Mouse (Mus musculus) frontal cortex, postnatal 25 days (tissue): Measurements from ENCODE around the gene Srsf10.

Experiments used
- DNase-seq, 2 experiments: peaks; one replicate each; pipeline ENCODE4 v3.0.0; 2022; ENCODE audit warnings: low spot score in 2 of 2

Srsf10 gene

DNA sequence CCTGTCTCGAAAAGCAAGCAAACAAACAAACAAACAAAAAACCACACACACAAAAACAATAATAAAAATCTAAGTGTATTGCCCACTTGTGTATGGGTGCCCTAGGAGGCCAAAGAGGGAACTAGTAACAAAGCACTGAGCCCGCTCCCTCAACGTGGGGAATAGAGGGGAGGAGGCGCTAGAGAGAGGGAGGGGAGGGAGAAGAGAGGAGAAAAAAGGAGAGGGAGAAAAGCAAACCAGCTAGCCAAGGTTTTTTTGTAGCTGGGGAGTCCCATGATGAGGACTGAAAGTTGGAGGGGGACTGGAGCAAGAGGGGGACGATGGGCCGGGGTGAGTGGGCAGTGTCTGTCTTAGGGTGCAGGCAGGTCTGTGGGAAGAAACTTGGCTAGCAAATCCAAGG is 467 bp upstream of the Srsf10 start:
- no peak for DNase-seq

GRCm38 (mm10) chr4:135856223-135857091 is 910 bp downstream of the Srsf10 start:
- DNase-seq, result peak in 1 of 2 experiments; percentile 36

DNA sequence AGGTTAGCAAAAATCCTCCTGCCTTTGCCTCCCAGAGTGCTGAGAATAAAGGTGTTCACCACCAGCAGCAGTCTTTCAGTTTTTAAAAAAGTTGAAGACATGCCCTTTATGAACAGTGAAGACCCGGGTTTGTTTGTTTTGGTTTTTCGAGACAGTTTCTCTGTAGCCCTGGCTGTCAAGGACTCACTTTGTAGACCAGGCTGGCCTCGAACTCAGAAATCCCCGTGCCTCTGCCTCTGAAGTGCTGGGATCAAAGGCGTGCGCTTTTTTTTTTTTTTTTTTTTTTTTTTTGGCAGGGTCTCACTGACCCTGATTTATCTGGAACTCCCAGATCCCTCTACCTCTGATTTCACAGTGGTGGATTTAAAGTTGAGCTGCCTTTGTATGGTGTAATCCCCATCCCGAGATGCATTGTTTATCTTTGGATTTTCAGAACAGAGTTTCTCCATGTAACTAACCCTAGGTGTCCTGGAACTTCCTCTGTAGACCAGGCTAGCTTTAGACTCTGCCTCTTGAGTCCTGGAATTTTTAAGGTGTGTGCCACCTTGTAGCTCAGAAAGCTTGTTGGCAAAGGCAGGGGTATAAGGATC is 2.1 kb downstream of the Srsf10 start:
- no peak for DNase-seq

DNA sequence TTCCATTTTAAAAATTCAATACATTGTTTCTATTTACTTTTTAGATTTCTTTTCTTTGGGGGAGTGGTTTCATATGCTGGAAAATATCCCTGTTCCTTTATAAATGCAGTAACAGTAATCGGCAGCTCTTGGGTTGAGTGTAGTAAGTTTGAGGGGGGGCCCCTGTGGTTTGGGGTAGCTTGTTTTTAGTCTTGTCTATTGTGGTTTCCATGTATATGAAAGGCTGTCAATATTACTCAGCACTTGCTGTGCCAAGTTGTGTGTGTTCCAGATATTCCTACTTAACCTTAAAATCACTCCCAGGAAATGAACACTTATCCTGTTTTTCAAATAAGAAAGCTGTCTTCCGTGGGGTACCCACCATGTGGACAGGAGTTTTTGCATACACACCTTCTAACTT is 13.4 kb downstream of the Srsf10 start:
- DNase-seq, result no peak

GRCm38 (mm10) chr4:135870227-135871023 is 14.9 kb downstream of the Srsf10 start:
- no peak for DNase-seq

GRCm38 (mm10) chr4:135872015-135872414 is 16.5 kb downstream of the Srsf10 start:
- no peak for DNase-seq

DNA sequence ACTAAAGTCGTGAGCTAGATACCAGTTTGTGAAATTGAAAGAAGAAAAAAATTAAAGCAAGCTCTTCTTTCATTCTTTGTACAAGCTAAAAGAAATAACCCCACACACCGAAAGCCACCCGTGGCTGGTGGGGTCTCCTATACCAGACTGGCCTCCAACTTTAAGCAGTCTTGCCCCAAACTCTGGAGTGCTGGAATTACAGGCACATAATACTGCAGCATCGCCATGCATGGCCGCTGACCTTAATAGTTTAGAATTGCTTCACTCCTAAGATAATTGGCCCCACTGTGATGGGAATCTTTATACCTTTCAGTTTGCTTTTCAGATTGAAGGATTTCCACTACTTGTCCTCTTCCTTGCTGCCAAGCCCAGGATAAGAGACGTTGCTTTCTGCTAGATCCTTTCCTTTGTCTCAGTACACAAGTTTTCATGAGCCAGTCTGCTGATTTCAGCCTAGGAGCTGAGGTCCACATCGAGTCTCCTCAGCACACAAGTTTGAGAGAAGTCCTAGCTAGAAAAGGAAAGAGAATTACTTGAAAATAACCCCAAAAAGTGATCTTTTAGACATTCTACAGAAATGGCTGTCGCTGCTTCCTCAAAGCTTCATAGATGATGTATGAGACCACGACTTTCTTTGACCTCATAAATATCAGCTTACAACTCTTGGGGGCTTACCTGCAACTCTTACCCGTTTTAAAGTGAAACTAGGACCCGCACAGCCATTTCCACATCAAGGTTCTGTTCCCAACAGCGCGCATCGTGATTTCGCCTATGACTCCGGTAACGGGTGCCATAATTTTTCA is 17.2 kb downstream of the Srsf10 start:
- peak in 1 of 2 experiments; percentile 16 for DNase-seq

GRCm38 (mm10) chr4:135873526-135874202 is 18.1 kb downstream of the Srsf10 start, which contains the start of gene Pnrc2:
TSS of gene Pnrc2 (minus strand) at chr4:135873850.
- DNase-seq, result peak; percentile 75 to 82

GRCm38 (mm10) chr4:135874564-135875535 is 19.3 kb downstream of the Srsf10 start:
- no peak for DNase-seq

GRCm38 (mm10) chr4:135875546-135875945 is 20.0 kb downstream of the Srsf10 start:
- DNase-seq, result no peak

- DNase-seq, result peak in 1 of 2 experiments; percentile 20
Observed at GRCm38 (mm10) chr4:135875991-135876582, 20.5 kb downstream of the Srsf10 start.

GRCm38 (mm10) chr4:135876583-135877020 is 21.1 kb downstream of the Srsf10 start:
- peak; percentile 46 to 63 for DNase-seq

GRCm38 (mm10) chr4:135877742-135878141 is 22.2 kb downstream of the Srsf10 start:
- DNase-seq, result peak in 1 of 2 experiments; percentile 19

DNA sequence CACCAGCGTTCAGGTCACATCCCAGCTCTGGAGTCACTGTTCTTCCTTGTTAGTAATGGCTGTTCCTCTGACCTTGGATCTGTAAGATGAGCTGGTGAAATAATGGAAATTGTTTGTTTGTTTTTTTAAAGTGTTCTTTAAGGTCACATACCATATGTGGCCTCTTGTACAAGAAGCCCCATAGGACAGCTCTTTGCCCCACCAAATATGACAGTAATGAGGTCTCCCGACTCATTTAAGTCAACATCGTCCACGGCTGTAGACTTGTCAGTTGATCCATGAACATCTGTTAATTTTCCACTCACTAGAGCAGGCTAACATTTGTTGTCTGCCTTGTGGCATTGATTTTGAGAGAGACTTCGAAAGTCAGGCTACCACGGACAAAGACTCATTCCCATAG is 23.5 kb downstream of the Srsf10 start:
- DNase-seq, result no peak

DNA sequence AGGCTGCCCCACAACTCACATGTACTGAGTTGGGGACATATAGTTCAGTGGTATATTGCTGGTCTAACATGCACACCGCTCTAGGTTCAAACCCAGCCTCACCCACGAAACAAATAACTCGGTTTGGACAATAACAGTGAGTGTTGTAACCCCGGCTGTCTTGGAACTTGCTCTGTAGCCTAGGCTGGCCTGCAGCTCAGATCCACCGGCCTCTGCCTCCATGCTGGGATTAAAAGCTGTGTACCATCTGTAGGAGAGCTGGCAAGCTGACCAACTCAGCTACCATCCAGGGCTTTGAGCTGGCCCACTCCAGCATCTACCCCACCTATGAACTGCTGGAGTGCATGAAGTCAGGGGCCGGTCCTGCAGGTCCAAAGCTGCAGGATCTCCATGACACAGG is 24.5 kb downstream of the Srsf10 start:
- DNase-seq, result no peak

GRCm38 (mm10) chr4:135880576-135880975 is 25.0 kb downstream of the Srsf10 start:
- no peak for DNase-seq

DNA sequence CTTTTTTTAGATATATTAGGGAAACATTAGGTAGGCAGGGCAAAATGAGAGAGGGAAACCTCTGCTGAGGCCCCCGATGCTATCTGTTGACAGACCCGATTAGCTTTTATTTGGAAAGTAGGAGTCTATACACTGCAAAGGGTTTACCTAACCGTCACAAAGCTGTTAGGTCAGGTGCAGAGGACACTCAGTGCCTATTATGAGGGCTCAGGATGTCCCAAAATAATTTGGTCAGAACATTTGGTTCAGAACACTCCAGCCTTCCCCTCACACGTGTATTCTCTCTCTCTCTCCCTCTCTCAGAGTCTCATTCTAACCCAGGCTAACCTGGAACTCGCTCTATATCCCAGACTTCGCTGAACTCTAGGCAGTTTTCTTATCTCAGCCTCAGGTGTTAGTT is 26.5 kb downstream of the Srsf10 start:
- DNase-seq, result no peak

- no peak for DNase-seq
Observed at GRCm38 (mm10) chr4:135883401-135883851, 27.9 kb downstream of the Srsf10 start.

GRCm38 (mm10) chr4:135883881-135884516 is 28.5 kb downstream of the Srsf10 start:
- DNase-seq, result no peak
